Mouse (Mus musculus): ENCODE measurements at regions not wholly inside any gene's neighbourhood (a gene's known extent, or its start where the extent isn't known, plus 50 kb on each side); places are given as distances from the start of the nearest gene placed in this dataset.

- no peak for DNase-seq (ENCODE audit: low spot score)
Measured at GRCm38 (mm10) chr10:98650533-98650932, 263.7 kb upstream of the Atp2b1 start.

DNA sequence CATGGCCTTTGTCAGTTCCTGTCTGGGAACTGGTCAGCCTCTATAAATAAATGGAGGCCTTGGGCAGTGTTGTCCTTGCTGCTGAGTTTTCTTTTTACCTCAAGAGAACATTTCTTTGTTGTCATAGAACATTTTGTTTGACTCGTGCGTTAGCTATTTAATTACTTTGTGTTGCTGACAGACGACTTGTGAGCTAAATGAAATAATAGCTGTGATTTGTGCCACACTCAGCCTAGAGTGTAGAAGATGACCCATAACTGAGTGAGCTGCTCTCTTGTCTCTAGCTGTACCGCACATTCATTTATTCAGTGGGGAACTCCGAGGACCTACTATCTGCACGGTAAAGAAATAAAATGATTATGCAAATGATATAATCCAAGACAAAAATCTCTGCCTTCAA, 263.1 kb upstream of the Atp2b1 start:
- no peak for DNase-seq (ENCODE audit: low spot score)

DNA sequence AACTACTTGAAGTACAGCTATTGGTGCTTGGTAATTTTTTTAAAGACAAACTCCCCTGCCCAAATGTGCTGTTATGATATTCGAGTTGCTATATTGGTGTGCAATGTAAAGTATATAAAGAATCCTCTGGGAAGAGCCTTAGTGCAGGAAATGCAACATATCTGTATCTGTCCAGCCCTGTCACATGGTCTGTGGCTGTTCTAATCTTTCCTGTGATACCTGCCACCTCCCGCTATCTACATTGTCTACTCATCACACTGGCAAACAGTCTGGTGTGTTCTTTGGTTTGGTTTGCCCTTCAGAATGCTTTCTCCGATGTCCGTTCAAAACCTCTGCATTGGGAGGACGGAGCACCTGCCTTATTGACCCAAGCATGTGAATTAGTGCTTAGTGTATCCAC, 262.6 kb upstream of the Atp2b1 start:
- DNase-seq (ENCODE audit: low spot score) = peak; percentile 3

DNA sequence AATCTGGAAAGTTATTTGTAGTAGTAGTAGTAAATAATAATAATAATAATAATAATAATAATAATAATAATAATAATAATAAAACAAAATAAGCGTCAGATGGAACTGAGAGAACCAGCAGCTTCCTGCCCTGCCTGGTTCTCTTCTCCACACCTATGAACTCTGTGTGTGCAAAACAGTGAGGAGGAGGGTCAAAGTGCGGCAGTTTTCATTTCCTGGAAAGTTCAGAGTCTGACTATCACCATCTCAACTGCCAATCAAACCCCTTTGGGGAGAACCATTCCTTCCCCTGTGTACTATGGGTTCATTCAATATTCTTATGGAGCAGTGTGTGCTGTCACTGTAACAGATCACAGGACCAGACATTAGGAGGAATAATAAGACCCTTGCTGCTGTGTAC, 262.1 kb upstream of the Atp2b1 start:
- no peak for DNase-seq (ENCODE audit: low spot score)

DNA sequence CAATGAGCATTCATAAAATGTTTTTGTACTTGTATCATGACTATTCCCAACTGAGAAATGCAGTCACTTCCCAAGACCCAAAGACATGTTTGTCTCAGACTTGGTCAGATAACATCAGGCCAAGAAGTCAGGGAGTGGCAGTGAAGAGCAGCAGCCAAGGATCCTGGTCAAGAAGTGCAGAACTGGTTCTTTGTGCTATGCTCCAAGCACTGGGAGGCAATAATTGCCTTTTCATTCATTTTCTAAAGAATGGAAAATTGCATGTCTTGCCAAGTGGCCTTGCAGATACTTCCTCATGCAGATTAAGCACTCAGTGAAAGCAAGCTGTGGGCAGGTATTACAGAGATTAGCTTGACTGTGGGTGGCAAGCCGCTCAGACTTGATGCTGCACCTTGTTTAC, 253.5 kb upstream of the Atp2b1 start:
- DNase-seq (ENCODE audit: low spot score) = no peak

- no peak for DNase-seq (ENCODE audit: low spot score)
Measured at GRCm38 (mm10) chr10:98665936-98666505, 248.2 kb upstream of the Atp2b1 start.

- no peak for DNase-seq (ENCODE audit: low spot score)
Measured at GRCm38 (mm10) chr10:98667728-98668127, 246.5 kb upstream of the Atp2b1 start.

DNA sequence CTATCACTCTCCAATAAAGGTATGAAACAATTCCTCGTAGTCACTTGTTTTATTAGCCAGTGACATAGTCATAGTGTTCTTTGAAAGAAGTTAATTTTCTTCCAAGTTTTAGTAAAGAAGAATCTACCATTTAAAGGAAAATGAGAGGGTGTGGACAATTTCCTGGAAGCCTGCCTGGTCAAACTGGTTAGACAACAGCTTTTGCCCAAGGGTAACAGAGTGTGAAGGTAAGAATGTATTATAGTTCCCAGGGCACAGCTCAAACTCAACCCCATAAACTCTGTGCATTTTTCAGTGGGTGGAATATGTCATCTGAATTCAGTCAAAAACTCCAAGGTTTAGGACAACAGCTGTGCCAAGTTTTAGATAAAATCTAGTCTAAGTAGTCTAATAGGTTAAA, 240.1 kb upstream of the Atp2b1 start:
- DNase-seq (ENCODE audit: low spot score) = no peak

- no peak for DNase-seq (ENCODE audit: low spot score)
Measured at GRCm38 (mm10) chr10:98676907-98677306, 237.3 kb upstream of the Atp2b1 start.

DNA sequence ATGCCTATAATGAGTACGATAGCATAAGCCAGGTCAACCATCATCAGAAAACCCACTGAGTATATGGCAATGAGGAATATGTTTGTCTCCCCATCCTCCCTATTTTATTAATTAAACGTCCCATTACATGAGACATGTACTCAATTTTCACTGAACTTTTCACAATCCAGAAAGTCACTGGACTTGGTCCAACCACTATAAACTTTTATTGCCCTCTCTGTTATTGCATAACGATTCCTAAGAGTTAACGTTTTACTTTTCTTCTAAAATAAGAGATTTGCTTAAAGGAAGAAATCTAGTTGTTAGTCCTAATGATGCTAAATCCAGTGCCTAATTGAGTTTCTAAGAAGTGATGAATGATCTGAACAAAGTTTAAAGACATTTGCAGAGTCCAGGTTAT, 236.0 kb upstream of the Atp2b1 start:
- no peak for DNase-seq (ENCODE audit: low spot score)

DNA sequence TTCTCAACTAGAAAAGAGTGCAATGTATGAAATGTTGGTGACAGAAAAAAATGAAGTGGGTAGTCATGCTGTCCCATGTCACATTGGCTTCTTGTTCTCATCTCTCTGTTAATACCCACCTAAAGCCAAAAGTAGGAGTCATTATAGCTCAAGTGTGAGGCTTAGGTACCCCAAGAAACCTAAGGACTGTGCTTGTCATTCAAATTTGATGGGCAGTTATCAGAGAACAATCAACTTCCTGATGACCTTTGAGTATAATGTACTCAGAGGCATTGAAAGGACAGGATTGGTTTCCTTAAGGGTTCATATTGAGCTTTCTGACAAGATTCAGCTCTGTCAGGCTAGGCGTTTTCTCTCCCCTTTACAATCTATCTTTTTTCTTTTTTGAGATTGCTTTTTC, 231.8 kb upstream of the Atp2b1 start:
- DNase-seq (ENCODE audit: low spot score) = no peak

- DNase-seq (ENCODE audit: low spot score) = no peak
Measured at GRCm38 (mm10) chr10:98684195-98684594, 230.0 kb upstream of the Atp2b1 start.

- DNase-seq (ENCODE audit: low spot score) = no peak
Measured at GRCm38 (mm10) chr10:98684707-98685106, 229.5 kb upstream of the Atp2b1 start.

DNA sequence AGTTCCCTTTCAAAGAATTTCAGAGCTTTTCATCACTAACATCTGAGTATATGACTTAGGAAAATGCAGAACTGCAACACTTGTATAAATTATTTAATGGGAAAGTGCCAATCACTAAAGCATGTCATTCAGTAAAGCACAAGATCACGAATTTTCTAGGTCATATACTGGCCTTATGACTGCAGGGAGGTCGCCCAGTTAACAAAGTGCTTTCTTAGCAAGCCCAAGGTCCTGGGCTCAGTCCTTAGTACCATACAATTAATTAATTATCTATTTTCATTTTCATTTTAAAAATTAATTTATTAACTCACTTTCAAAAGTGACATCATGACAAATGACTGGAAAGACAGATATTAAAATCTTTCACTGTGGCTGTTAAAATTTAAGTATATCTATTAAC, 228.5 kb upstream of the Atp2b1 start:
- no peak for DNase-seq (ENCODE audit: low spot score)

GRCm38 (mm10) chr10:98686370-98686769, 227.8 kb upstream of the Atp2b1 start:
- no peak for DNase-seq (ENCODE audit: low spot score)

- DNase-seq (ENCODE audit: low spot score) = no peak
Measured at GRCm38 (mm10) chr10:98691816-98692215, 222.4 kb upstream of the Atp2b1 start.

GRCm38 (mm10) chr10:98694690-98695370, 219.4 kb upstream of the Atp2b1 start:
- DNase-seq (ENCODE audit: low spot score) = no peak

DNA sequence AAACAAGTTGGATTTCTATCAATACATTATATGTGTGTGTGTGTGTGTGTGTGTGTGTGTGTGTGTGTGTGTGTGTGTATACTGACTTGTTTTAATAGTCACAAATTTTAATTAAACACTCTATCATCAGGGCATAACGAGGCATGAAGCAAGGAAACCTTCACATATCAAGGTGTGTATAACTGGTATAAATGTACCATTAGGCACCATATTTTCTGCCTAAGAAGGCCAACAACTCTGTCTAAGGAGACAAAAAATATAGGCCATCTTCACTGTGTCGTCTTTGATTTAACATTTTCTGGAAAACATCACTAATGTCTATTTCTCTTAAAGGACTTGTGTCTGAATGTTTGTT, 218.9 kb upstream of the Atp2b1 start:
- no peak for DNase-seq (ENCODE audit: low spot score)

- no peak for DNase-seq (ENCODE audit: low spot score)
Measured at GRCm38 (mm10) chr10:98697866-98698265, 216.3 kb upstream of the Atp2b1 start.

- no peak for DNase-seq (ENCODE audit: low spot score)
Measured at GRCm38 (mm10) chr10:98699579-98699978, 214.6 kb upstream of the Atp2b1 start.

DNA sequence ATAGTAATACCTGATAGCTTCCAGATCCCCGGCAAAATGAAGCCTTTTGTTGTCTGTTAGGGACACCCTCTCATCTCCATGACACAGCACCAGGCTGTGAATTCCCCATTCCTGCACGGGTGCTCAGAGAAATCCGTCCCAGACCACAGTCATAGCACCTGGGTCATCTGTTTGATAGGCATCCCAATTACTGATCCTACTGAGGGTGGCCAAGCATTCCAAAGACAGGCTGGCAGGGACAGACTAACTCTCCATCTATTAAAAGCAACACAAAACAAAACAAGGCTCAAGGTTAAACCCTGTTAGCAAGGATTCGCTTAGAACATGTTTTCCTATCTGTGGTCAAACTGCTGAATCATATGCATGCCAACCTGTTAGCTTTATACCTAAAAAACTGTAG, 213.8 kb upstream of the Atp2b1 start:
- DNase-seq (ENCODE audit: low spot score) = no peak

DNA sequence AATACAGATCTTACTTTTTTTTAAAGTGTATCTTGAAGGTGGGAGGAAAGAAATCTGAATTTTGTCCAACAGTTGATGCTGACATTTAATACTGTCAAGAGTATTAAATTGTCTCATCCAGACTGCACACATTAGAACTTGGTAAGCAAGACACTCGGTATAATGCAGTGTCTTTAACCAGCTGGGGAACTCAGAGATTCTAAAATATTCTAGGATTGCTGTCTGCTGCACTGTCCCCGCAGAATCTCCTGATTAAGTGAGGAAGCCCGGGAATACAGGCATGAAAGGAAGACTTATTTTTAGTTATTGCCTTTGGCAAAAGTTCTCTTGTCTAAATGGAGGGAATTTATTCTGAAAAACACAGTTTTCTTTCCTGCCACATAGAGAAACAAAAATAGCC, 212.9 kb upstream of the Atp2b1 start:
- no peak for DNase-seq (ENCODE audit: low spot score)

GRCm38 (mm10) chr10:98702470-98703215, 211.6 kb upstream of the Atp2b1 start:
- DNase-seq (ENCODE audit: low spot score) = no peak

Measured in c-Kit-positive CD71-positive TER-119-positive erythroid progenitor cells, embryonic 14.5 days (primary cell).